Mouse (Mus musculus) embryo, embryonic 10 days (tissue): ENCODE data around the gene Ube2o.

Experiments used
- DNase-seq: peaks from one replicate; pipeline ENCODE4 v3.0.0-alpha.2; 2015; ENCODE audit warnings: low spot score

The Ube2o gene

DNA sequence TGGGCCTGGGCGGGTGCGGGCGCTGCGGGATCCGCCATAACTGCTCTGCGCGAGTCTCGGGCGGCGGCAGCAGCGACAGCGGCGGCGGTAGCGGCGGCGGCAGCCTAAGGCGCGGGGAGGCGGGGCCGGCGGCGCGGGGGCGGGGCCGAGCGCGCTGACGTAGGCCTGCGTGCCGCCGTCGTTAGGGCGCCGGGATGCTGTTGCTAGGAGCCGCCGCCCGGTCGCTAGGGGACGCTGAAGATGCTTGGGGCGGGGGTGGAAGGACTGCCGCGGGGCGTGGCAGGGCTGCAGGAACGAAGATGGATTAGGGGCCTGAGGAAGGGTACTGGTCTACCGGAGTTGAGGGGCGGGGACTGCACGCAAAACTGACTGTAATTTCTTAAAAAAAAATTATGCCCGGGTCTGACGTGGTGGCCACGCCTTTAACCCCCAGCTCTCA is at the start of gene Ube2o:
Gene Ube2o (minus strand): TSS at position 72 of the 439 bp plus-strand sequence.
- peak; percentile 88 for DNase-seq

DNA sequence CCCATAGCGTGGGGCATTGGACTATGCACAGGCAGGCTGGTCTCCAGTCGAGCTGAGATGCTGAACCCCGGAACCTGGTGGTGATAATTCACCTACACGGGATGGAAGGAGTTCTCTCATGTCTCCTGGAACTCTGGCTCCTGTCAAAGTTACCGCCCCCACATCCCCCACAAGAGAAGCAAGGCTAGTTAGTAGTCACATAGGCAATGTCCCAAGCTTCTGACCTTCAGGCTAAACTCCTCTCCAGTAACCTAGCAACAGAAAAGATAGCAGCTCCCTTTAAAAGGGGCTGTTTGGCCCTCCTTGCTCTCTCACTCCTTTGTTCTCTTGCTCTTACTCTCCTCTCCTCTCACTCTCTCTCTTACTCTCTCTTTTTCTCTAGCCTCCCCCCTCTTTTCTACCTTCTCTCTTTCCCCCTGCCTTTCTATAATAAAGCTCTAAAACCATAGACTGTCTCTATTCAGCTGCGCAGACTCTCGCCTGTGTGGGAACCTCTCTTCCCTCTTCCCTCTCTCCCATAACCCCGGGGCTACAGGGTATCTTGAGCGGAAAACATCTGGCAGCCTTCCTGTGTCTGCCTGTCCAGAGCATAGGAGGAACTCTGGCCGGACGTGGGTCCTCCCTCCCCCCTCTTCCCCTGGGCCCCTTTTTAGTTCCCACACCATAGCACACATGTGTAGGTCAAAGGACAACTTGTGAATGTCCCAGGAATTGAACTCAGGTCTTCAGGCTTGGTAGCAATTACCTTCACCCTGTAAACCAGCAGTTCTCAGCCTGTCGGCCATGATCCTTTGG is 49.1 kb upstream of the Ube2o start:
- DNase-seq, result no peak

DNA sequence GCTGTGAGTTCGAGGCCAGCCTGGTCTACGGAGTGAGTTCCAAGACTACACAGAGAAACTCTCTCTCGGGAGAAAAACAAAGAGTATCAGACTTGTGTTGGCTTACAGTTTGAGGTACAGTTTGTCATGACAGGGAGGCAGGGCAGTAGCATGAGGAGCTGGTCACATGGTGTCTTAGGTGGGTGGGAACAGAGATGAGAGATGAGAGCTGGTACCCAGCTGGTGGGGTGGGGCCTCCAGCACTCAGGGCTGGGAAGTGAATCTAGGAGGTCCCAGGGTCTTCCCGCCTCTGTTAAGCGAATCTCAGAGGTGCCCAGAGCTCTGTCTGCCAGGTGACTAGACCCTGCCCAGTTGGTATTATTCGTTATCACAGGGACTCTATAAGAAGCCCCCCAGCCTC is 48.2 kb upstream of the Ube2o start:
- no peak for DNase-seq

DNA sequence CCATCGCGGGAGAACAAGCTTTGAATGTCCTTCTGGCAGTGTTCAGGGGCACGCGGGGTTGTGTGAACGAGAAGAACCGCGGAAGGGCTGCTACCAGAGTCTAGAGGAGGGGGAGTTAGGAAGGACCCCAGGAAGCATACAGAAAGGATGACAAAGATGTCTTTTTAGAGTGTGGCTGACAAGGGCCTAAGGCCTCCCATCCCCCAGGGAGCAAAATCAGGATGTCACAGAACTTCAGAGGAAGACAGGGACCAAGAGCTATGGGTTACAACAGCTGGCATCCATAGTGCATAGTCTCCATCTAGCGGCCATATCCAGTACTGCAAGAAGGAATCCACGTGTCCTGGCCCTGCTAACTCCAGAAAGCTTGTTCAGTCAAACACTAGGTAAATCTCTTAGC is 47.5 kb upstream of the Ube2o start:
- DNase-seq, result peak; percentile 96

DNA sequence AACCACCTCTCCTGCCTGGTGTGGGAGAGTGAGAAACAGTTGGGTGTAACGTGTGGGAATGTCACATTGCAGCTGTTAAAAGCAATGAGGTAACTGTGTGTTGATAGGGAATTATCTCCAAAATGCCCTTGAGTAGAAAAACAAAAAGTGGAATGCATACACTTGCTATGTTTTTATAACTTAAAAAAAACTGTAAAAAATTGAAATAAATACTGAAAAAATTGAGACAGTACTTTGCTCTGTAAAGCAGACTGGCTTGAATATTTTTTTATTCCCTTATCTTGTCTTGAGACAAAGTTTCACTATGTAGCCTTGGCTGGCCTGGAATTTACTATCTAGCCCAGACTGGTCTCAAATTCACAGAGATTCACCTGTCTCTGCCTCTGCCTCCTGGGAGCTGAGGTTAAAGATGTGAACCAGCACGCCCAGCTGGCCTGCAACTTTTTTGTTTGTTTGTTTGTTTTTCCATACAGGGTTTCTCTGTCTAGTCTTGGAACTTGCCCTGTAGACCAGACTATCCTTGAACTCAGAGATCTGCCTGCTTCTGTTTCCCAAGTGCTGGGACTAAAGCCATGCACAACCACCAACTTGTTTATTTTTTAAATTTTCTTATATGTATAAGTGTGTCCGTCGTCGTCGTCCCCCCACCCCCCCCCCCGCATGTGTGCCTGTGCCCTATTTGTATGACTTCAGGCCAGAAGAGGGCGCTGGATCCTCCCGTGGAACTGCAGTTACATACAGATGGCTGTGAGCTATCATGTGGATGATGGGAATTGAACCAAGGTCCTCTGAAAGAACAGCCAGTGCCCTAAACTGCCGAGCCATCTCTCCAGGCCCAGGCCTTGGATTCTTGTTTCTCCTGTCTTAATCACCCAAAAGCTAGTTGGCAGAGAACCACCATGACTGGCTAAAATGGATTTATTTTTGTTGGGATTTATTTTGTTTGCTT is 46.1 kb upstream of the Ube2o start:
- DNase-seq, result no peak

DNA sequence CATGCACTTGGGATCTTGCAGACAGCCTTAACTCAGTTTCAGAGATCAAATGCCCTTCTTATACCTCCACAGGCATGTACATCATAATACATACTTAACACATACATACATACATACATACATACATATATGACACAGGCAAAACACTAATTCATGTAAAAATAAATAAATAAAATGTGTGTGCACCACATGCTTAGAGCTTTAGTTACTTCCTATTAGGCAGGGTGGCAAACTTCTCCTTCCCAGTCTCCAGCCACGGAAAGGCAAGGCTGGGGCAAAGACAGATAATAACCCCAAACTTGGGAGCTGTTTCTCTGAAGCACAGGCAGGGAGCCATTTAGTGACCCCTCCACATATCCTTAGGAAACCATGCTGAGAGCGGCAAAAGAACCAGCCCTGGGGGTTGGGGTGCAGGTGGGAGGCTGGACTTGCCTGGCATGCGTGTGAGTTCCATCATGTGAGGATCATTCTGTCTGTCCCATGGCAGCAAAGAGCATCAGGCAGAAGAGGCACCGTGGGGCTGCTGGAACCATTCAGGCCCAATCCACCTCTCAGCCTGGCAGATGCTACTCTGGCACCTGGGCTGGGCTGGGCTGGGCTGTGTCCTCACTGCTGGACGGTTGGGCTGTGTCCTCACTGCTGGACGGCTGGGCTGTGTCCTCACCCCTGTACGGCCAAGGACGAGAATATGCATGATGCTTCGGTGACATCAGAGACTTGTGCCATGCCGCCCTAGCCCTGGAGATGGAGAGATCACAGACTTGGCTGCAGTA is 45.2 kb upstream of the Ube2o start, which contains the start of gene Rhbdf2:
Gene Rhbdf2 (minus strand): TSS at position 721 of the 773 bp plus-strand sequence.
- no peak for DNase-seq

DNA sequence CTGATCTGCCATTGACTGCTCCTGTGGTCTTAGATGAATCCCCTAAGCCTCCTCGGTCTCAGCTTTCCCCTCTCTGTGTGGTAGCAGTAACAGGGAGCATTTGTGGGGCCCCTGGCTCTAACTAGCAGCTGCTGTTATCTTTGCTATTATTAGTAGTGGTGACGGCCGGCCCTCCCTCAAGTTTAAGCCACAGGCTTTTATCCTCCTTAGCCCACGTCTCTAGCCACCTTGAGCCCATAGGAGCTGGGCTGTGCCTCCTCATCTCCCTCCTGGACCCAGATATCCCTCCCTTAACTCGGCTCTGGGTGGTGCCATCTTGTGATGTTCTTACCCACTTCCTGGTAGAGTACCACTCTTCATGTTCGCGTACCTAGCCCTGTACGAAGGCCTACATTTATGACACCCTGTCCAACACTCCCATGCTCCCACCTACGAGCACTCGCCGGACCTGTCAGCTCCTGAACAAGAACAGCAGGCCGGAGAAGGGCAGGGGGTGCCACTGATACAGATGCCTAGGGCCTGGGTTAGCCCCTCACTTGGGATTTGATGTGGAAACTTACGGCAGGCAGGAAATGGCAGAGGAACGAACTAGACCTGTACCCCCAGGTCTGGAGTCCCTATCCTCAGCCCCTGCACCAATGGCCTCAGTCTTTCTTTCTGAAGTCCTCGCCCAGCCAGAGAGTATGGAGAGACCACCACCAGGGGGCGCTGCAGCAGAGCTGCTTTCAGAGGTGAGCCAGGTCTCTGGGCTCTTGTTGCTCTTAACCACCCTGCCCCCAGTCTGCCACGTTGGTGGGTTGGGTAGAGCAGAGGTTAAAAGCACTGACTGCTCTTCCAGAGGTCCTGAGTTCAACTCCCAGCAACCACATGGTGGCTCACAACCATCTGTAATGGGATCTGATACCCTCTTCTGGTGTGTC is 44.1 kb upstream of the Ube2o start:
- peak; percentile 61 for DNase-seq

DNA sequence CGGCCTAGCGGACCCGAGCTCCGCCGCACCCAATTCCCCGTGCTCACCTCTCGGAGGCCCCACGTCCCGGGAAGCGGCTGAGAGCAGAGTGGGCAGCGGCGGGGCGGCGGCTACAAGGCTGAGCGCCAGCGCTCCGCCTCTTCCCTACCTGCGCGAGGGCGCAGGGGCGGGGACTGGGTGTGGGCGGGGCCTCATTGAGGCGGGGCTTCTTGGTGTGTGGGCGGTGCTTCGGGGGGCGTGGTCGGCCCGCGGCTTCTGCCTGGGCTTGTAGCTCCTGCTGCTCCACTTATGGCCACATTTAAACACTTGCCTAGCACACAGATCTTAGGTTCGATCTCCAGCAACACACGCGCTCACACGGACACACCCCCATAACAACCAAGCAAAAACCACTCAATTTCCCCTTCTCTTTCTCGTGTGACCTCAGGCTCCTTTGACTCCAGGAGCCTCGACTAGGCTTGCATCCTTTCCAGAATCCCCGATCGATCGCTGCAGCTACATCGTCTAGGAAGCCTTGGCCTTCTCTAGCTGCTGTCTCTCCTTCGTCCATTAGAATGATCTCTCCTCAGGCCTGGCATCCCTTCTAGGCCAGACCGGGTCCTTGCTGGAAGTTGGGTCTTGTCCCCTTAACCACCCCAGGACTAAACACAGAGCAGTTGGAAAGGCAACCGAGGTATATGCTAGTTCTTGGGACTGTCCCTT is 43.0 kb upstream of the Ube2o start:
- DNase-seq, result peak; percentile 77

DNA sequence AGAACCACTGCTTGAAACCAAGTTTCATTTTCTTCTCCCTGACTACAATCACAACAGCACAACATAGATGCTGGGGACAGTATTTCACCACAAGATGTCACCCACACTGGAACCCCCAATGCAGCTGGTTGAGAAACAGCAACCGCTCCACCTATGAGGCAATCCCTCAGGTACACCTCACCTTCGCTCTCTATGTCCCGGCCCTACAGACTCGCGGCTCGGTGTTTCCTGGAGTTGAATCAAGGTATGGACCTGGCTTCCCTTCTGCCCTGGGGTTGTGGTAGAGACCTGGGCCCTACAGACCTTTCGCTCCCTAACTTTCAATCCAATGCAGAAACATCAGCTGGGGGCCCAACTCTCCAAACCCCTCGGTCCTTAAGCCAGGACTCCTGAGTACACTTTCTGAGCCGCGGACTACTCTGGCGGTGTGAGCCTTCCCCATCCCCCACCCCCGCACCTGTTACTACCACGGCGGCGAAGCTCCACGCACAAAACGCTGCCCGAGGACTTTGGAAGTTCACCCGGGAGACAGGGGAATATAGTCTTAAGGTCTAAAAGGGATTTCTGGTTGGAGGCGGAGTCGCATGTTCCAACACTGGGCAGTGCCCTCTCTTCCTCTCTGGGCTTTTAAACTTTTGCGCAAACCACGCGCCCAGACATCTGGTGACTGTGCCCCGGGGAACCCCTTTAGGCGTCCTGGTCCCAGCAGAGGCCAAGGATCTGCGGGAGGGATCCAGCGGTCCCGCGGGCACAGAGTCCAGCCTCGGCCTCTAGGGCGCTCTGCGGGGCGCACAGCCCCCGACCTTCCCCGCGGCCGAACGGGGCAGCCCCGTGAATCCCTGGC is 42.3 kb upstream of the Ube2o start:
- DNase-seq, result no peak

DNA sequence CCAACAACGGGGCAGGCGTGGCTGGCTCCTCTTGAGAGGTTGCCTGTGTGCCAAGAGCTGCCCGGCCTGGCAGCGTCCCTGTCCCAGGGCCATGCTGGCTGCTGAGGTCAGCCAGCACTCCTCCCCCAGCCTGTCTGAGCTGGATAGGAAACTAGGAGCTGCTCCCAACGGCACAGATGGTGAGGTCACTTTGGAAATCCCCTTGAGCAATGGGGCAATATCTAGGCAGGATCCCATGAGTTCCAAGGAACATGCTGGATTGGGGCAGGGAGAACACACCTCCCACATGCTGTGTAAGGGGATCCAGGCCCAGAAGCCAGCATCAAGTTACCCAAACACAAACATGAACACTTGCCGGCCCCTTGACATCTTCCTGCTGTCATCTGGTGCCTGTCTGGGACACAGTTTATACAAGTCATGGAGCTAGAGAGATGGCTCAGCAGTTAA is 40.0 kb upstream of the Ube2o start:
- DNase-seq, result peak; percentile 56

DNA sequence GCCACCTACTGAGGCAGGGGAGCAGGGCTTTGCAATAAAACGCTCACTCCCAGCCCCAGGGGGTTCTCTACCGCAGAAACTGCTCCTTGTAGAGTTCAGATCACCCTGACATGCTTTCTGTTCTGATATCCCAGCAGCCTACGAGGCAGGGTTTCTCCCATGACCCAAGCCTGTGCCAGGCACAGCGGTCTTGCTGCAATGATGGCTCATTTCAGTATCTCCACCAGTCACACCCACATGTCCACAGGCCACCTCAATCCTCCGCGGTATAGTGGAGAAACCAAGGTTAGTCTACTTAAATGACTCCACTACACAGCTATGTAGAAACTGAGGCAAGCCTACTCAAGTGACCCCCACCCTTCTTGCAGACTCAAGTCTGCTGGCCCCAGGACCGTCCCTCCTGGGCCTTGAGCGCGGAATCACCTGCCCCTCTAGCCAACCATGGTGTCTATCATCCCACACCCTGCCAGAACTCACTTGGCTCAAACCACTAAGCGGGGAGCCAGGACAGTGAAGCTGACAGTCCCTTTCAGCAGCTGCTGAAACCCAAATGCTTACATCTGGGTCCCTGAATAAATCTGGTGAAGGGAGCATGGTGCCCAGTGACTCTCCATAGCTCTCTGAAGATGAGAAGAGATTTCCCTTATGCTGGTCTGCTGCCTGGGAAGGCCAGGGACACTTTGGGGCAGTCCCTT is 39.5 kb upstream of the Ube2o start:
- no peak for DNase-seq

DNA sequence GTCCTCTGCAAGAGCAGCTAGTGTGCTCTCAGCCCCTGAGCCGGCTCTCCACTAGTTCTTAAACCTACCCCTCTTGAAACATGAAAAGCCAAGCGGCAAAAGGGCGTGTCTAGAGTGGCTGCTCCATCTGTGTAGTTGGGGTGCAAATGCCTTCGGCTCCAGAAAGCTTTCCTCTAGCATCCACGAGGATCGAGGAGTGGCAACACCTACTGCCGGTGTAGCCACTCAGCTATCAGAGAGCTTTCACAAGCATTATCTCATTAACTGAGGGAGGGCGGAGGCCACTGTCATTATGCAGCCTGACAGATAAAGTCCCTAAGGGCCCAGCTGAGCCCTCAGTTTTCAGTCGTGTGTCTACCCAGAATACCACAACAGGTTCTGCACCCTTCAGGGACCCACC is 38.8 kb upstream of the Ube2o start:
- no peak for DNase-seq

DNA sequence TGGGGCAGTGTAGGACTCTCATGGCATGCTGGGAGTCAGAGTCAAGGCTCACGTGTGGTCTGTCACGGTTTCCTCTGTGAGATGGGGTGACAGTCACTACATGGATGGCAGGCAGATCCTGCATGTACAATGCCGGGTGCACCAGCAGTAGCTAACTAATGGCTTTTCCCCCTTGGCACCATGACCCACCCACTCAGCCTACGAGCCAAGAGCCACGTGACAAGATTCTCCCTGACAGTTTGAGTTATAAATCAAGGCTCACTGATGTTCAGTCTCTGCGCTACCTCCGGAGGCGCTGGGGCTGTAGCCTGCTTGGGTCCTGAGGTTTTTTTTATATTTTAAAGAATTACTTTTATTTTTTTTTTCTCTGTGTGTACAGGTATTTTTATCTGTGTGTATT is 38.3 kb upstream of the Ube2o start:
- DNase-seq, result no peak

DNA sequence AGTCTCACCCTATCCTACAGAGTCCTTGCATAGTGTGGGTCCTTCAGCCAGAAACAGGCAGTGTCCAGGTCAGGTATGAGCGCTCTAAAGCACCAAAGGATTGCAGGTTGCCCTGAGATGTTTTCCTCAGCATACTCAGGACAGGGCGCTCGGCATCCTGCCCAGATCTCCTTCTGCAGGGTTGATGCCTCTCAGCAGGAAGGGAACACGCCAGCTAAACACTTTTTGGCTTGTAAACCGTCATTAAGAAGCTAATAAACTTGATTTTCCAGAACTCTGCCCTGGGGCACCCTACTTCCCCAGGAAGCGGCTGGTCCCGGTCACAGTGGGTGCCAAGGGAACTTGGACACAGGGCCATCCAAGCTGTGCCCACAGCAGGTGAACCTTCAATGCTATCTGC is 37.9 kb upstream of the Ube2o start:
- DNase-seq, result no peak

DNA sequence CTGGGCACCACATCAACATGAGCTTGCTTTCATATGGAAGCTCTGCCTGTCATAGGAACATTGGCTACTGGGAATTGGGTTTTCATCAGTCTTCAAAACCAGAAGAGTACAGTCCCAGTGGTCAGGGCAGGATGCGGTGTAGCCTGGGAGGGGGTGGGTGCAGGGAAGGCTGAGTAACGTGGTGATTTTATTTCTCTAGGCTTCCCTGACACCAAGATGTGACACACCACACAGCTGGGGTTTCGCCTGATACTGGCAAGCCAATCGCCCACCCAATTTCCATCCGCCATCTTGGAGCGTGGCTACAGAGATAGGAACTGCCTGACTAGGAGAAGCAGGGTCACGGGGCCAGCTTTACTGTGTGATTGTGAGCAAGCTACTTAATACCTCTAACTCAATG is 37.4 kb upstream of the Ube2o start:
- DNase-seq, result no peak

DNA sequence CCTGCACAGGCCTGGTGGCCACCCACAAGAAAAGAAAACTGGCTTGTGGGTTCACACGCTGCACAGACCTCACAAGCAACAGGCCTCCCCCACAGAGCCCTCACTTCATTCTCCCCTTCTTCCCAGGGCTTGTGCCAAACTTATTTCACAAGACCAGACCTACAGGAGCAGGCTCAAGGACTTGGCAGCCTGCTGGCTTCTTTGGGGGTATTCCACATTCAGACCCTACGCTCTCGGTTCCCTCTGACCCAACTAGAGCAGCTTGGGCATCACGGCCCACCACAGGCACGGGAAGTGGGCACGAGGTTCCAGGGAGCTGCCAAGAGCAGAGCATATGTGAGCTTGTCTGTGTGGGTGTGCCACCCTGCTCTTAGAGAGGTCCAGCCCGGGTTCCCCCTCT is 36.4 kb upstream of the Ube2o start:
- DNase-seq, result no peak

DNA sequence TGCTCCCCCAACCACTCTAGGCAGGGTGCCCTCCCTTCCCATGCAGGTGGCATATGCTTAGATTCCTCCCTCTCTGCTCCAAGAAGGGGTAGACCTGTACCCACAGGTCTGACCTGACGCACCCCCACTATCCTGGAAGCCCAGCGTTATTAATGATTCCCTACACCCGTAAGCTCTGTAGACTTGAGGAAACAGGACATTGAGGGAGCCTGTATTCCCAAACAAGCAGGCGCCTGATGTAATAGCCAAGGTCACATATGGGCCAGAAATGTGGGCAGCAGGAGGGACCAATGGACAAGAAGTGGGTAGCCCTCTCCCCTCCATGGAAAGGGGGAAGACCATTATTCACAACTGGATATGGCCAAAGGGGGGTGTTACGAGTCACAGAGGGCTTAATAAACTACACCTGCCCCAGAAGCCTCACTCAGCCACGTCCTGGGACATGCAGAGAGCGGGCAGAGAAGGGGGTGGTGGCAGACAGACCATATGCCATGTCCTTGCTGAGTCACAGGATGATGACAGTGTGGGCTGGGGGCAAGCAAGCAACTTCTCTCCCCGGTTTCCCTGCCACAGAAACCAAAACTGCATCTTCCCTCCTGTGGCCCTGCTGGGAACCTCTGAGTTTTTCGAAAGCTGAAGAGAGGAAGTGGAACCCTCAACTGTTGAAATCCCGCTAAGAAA is 35.3 kb upstream of the Ube2o start:
- DNase-seq, result no peak

DNA sequence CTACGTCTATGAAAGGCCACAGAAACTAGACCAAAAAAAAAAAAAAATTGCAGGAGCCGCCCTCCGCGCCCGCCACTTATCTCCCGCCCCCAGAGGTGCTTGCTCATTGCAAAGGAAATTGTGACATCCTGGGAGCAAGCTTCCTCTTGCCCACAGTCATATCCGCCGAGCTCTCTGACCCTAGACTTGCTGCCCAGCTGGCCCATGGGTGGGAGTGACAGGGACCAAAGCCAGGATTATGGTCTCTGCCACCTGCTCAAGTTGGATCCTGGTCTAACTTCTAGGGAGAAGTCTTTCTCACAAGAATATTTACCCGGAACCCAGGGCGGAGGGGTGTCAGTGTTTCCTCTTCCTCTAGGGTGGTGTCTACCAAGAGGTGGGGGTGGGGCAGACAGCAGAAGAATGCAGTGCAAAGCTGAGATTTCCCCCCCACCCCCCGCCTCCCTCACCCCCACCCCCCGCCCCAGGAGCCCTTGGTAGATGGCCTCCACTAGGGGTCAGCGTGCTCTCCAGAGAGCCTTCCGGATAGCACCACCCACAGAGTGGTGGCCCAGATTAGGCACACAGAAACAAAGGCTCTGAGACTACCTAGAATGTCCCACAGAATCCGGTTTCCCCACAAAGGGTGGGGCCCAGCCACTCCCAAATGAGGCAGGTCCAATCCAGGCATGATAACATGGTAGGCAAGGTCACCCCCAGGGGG is 34.6 kb upstream of the Ube2o start:
- DNase-seq, result peak; percentile 58
